Mouse (Mus musculus) E14TG2a.4 (cell line): ENCODE measurements at regions not wholly inside any gene's neighbourhood (a gene's known extent, or its start where the extent isn't known, plus 50 kb on each side); places are given as distances from the start of the nearest gene placed in this dataset.

Experiments used
- H3K27me3 ChIP-seq: 2 replicates; pipeline ENCODE4 v1.6.1; 2014; ENCODE audit warnings: low read length, control low read depth; ENCODE audit not compliant: insufficient read depth
- H3K36me3 ChIP-seq: 2 replicates; pipeline ENCODE4 v1.6.1; 2014; ENCODE audit warnings: low read length, control low read depth; ENCODE audit not compliant: insufficient read depth
- H3K4me1 ChIP-seq: replicated peaks from 2 replicates; pipeline ENCODE4 v1.6.1; 2014; ENCODE audit warnings: low read depth, low read length, control low read depth
- H3K4me3 ChIP-seq: replicated peaks from 2 replicates; pipeline ENCODE4 v1.5.1; 2014; ENCODE audit warnings: mild to moderate bottlenecking, low read length
- H3K9me3 ChIP-seq: 2 replicates; pipeline ENCODE4 v1.6.1; 2014; ENCODE audit warnings: low read length, control low read depth
- CTCF ChIP-seq: conservative IDR thresholded peaks from 2 replicates; pipeline ENCODE4 v1.5.1; 2014; ENCODE audit warnings: low read length
- NANOG ChIP-seq: IDR thresholded peaks from 2 replicates; pipeline ENCODE4 v1.6.1; 2014; ENCODE audit warnings: borderline replicate concordance, low read length, mixed read lengths
- POU5F1 ChIP-seq: IDR thresholded peaks from 2 replicates; pipeline ENCODE4 v1.6.1; 2014; ENCODE audit warnings: low read length, borderline replicate concordance

DNA sequence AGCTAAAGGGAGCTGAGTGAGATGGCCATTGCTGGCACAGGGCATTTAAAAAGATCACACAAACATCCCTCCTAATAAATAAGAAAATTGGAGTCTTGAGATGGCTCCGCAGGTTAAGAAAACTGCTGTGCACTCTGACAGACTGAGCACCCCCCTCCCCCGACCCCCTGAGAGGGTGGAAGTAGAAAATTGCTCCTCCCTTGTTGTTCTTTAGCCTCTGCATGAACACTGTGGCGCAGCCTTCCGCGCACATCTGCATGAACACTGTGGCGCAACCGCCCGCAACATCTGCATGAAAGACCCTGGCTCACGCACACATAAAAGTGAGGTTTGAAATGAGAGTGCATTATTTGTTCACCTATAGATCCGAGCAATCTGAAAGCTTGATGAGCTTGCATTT is 50.2 kb upstream of the Itsn2 start:
- H3K4me1 ChIP-seq, result peaks cover 22% of the 10 kb centered on the region
- H3K36me3 ChIP-seq, result no peaks in the 10 kb centered on the region
- H3K4me3 ChIP-seq, result peak overlapping the region; percentile 66
- H3K9me3 ChIP-seq, result no peaks in the 10 kb centered on the region
- H3K27me3 ChIP-seq, result peaks cover 3% of the 10 kb centered on the region; the same call in 1 of the 2 replicates
- TF ChIP-seq NANOG (no peak), CTCF (no peak), POU5F1 (no peak)

DNA sequence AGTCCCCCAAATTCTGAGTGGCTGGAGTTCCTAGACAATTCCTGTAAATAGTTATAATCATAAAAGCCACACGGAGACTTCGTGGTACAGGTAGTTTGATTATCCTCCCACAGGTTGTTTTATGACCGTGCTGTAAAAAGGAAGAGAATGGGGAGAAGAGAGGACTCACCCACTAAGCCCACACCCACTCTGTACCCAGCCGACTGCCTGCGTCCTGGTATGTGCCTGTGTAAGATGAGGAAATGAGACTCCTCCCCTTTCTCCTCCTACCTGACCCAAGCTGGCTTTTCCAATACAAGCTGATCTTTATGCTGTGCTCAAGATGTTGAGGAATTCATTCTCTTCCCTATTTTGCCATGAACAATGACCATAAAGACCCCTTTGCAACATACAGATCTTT is 57.3 kb upstream of the Ncoa1 start:
- Histone ChIP-seq H3K27me3 (peaks cover 3% of the 10 kb centered on the region; the same call in 1 of the 2 replicates), H3K4me3 (no peak overlapping the region), H3K4me1 (peaks cover 15% of the 10 kb centered on the region), H3K36me3 (no peaks in the 10 kb centered on the region), H3K9me3 (no peaks in the 10 kb centered on the region)
- TF ChIP-seq CTCF (no peak), NANOG (no peak)

DNA sequence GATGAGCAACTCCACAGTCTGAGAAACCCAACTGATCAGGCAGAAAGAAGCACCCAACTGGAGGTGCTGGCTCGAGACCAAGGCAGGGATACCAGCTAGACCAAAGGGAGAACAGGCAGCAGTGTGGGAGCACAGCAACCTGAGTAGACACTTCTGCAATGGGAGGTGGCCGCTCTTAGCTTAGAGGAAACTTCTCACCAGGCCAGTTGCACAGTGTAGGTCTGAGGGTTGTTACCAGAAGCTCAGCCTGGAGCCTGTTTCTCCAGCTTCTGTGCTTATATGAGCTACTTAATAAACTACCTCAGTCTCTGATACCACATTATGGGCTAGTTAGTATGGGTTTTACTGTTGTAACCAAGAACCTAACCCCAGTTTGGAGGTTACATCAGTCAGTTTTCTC is 56.7 kb upstream of the Ncoa1 start:
- Histone ChIP-seq H3K27me3 (peaks cover 3% of the 10 kb centered on the region; the same call in 1 of the 2 replicates), H3K9me3 (no peaks in the 10 kb centered on the region), H3K36me3 (no peaks in the 10 kb centered on the region), H3K4me1 (peaks cover 15% of the 10 kb centered on the region), H3K4me3 (no peak overlapping the region)
- TF ChIP-seq CTCF (no peak), POU5F1 (no peak), NANOG (no peak)

DNA sequence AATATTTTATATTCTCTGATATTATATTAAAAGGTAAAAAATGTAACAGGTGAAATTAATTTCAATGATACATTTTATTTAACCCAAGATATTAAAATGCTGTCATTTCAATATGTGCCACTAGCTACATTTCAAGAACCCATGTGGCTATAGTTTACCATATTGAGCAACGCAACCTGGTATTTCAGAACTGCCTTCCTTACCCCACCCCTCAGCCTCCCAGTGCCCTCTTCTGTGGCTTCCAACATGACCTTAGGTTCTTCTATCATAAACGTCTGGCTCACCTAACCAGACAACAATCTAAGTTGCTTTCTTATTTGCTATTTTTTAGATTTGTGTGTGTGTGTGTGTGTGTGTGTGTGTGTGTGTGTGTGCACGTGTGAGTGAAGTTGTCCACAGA is 55.7 kb upstream of the Ncoa1 start:
- H3K9me3 ChIP-seq, result no peaks in the 10 kb centered on the region
- no peak for TF ChIP-seq NANOG
- no peak for TF ChIP-seq CTCF
- no peak for TF ChIP-seq POU5F1

DNA sequence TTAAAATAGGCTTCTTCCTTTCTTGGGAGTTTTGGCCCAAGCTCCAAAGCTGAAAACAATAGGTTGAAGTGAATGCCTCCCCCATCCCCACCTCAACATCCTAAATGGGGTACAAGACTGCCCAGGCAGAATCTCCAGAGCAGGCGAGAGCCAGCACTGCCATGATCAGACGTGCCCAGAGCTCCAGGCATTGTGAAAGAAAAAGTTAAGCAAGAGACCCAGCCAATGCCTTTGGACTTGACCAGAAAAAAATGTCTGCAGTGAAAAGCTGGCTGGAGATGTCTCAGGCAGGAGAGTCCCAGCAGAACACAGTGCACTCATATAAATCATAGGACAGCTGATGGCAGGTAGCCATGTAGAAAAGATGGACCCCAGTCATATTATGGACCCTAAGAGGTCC is 50.0 kb upstream of the Ncoa1 start:
- Histone ChIP-seq H3K9me3 (no peaks in the 10 kb centered on the region), H3K4me1 (peaks cover 28% of the 10 kb centered on the region), H3K4me3 (no peak overlapping the region), H3K36me3 (no peaks in the 10 kb centered on the region), H3K27me3 (peaks cover 9% of the 10 kb centered on the region; the same call in 1 of the 2 replicates)
- TF ChIP-seq POU5F1, result no peak
- no peak for TF ChIP-seq CTCF
- TF ChIP-seq NANOG, result no peak

More for the DNA sequence above, 55.7 kb upstream of the Ncoa1 start:
- Histone ChIP-seq H3K4me3 (no peak overlapping the region), H3K4me1 (peaks cover 15% of the 10 kb centered on the region), H3K27me3 (no peaks in the 10 kb centered on the region), H3K36me3 (no peaks in the 10 kb centered on the region)
